Mouse (Mus musculus): ENCODE results near the gene Adgrb3.
"Not testable (repeated sequence)": the region's sequence is repeated elsewhere in the genome, so short reads cannot be mapped to it uniquely, and the experiment has no call there.

Gene Adgrb3

DNA sequence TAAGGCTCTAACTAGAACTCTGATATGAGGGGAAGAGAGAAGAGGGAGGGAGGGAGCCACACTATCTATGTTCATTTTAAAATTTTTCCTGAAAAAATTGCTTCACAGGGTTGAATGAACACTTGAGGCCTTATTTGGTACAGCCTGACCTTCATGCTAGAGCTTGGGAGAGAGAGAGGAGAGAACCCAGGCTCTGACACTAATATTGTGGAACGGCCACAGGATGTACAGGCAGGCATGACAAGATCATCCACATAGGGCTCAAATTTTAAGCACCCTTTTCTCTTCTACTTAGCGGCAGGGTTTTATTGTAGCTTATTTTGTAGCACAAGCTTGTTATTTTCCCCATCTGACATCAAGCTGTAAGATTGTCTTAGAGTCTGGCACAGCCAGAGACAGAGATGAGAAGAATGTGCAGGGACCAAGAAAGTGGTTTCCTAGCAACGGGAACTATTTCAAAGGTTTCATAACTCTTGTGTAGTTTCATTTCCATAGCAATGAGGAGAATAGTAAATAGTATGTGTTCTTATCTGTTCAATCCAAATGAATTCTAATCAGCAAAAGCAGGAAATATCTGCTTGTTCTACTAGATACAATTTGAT, 721.9 kb downstream of the Adgrb3 start:
- DNase-seq (ENCODE audit: low read depth) = no peak

DNA sequence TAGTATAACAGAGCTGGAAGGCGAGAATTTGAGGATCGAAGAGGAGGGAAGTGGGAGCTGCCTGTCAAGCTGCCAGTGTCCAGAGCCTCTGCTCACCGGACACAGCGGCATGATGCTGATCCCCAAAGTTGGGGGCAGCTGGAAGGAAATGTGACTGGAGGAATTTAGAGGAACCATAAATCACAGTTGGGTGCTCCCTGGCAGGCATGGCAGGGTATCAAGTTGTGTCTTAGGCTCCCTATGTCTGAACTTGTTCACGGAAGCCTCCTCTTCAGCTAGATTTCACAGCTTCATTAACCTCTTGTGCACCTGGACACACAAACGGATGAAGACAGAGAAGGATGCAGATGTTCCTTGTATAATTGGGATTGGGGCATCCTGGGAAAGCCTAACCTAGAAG, 722.8 kb downstream of the Adgrb3 start:
- no peak for DNase-seq (ENCODE audit: low read depth)

- no peak for DNase-seq (ENCODE audit: low read depth)
Observed at GRCm38 (mm10) chr1:25105367-25105766, 724.1 kb downstream of the Adgrb3 start.

- no peak for DNase-seq (ENCODE audit: low read depth)
Observed at GRCm38 (mm10) chr1:25088010-25088719, 741.3 kb downstream of the Adgrb3 start.

DNA sequence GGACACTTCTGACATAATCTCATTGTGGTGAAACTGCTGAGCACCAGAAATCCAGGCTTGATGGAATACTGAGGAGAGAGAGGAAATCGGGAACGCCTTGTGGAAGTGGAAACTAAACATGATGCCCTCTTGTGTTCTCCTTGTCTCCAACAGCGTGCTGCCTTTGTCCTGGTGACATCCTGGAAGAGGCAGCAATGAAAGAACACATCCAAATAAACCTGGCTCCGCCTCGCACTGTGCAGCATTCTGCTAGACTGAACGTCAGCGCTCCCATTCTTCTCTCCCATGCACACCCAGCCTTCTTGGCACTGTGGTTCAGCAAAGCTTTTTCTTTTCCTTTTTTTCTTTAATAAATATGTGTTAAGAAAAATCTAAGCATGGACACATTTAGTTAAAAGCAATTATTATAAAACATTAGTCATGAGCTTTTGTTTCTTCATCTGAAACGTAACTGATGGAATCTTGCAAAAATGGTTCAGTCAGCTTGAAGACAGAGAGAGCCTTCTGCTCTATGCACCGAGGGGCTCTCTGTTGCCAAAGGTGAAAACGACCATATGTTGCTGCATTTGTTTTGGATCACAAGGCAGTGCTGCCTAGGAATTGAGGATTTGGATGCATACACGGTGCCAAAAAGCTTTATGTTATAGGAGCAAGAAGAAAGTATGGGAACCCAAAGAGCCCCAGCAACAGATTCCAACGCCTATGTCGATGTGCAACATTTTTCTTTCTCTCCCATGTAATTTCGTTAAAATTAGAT, 743.7 kb downstream of the Adgrb3 start:
- no peak for DNase-seq (ENCODE audit: low read depth)

DNA sequence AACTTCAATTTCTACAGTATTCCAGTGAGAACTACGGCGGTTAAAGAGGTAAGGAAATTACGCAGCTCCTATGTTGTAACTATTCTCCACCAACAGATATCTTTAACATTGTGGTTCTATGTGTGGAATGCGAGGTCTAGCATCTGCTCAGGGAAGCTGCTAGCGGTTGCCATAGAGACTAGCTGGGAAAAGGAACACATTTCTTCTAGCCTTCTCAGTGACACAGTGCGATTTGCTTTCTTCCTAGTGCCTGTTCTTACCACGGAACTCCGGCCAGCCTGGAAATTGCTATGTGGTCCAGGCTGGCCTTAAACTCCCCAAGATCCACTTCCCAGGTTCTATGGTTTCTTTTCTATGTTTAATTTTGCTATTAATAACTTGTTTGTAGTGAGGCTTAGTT, 747.1 kb downstream of the Adgrb3 start:
- no peak for DNase-seq (ENCODE audit: low read depth)

- DNase-seq (ENCODE audit: low read depth) = no peak
Observed at GRCm38 (mm10) chr1:25081265-25081849, 748.1 kb downstream of the Adgrb3 start.

DNA sequence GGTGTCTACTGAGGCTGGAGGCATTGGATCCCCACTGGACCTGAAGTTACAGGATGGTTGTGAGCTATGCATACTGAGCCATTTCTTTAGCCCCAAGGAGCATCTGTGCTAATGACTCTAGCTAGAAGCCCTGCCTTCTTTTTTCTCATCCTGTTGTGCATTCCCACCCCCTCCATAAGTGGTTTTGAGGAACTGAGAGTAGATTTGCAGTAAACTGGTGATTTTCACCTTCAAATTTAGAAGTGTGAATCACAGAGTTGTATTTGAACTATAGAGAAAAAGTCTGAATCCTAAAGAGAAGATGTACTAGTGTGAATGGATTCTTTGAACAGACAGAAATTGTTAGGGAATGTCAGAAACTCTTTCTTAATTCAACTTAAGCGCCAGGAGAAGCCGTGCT, 750.1 kb downstream of the Adgrb3 start:
- DNase-seq (ENCODE audit: low read depth) = no peak

DNA sequence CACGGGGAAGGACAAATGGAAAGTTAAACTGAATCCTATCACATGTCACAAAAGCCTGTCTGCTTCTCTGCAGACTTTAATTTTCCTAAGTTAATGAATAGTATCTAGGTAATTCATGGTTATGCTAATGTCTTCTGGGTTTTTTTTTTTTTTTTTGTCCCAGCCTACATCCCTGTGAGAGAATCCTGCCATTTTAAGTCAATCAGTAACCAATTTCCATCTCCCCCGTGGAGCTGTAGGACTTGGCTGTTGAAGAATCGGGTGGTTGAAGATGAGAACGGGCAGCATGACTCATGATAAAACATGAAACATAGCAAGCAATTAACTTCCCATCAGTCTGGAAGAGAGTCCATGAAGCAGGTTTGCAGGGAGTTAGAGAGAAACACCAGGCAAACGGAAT, 753.6 kb downstream of the Adgrb3 start:
- DNase-seq (ENCODE audit: low read depth) = no peak

DNA sequence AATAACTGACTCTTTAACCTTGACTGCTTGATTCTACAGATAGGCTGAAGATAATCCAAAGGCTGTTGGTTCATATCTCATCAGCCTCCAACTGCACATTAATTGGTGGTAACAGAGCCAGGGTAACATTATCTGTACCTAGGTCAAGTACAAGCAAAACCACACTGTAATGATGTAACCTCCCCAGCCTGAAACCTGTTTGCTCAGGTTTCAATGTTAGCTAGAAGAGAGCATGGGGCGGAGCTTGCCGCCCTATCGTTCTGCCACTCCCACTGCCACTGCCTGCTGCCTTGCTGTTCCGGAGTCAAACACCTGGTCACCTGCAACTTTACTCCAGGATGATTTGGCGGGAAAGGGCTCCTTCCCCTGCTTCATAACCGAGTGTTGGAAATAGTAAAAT, 765.5 kb downstream of the Adgrb3 start:
- DNase-seq (ENCODE audit: low read depth) = no peak

DNA sequence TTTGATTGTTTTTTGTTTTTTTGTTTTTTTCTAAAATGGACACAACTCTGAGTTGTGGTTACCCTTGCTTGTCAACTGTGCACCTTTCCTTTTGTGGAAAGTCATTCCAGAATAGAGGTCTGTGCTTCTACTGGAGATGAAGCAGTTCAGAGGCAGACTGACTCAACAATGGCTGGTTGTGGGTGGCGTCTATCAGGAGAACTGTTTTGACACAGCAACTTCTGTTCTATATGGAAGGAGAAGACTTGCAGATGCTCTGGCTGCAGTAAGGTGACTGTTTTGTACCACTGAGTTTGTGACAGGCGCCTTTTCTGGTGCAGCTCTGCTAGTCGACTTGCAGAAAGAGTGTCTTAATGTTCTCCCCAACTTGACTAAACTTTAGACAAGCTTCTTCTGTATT, 768.6 kb downstream of the Adgrb3 start:
- DNase-seq (ENCODE audit: low read depth) = no peak

GRCm38 (mm10) chr1:25060191-25060590, 769.3 kb downstream of the Adgrb3 start:
- DNase-seq (ENCODE audit: low read depth) = no peak

- no peak for DNase-seq (ENCODE audit: low read depth)
Observed at GRCm38 (mm10) chr1:25057656-25058055, 771.9 kb downstream of the Adgrb3 start.

DNA sequence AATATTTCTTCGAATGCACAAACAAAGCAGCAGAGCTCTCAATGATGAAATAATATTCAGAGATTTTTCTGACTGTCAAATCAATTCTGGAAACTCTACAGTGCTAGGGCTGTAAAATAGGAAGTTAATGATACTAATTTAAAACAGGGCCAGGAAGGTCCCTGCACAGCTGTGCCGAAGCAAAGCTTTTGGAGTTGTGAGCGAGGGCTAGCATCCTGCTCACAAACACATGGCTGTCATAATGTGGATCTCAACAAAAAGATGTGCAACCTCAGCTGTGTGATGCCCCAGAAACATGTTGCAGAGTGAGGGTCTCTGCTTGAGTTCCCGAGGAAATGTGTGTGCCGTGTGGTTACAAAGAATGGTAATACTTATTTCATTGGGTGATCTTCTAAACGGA, 772.3 kb downstream of the Adgrb3 start:
- no peak for DNase-seq (ENCODE audit: low read depth)

GRCm38 (mm10) chr1:25042091-25042490, 787.4 kb downstream of the Adgrb3 start:
- no peak for DNase-seq (ENCODE audit: low read depth)

GRCm38 (mm10) chr1:25034161-25034560, 795.3 kb downstream of the Adgrb3 start:
- DNase-seq (ENCODE audit: low read depth) = no peak

GRCm38 (mm10) chr1:25033155-25034095, 796.1 kb downstream of the Adgrb3 start:
- no peak for DNase-seq (ENCODE audit: low read depth)

GRCm38 (mm10) chr1:25023156-25023555, 806.4 kb downstream of the Adgrb3 start:
- DNase-seq (ENCODE audit: low read depth) = no peak

DNA sequence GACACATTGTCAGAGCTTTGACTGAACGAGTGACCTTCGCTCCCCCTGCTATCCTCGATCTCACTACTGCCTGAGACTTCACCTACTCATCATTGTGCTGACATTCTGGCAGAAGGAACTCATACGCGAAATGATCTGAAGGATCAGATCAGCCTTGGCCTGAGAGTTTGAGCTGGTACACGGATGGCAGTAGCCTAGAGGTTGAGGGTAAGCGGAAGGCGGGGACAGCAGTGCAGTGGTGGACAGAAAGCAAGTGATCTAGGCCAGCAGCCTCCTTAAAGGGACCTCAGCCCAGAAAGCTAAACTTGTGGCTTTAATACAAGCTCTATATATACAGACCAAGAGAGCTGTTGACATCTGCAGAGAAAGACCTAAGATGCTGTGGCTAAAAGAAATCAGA, 811.7 kb downstream of the Adgrb3 start:
- DNase-seq (ENCODE audit: low read depth) = not testable (repeated sequence)
